Mouse (Mus musculus) kidney, postnatal 0 days (tissue): ENCODE results near the gene Gprasp2. TPM values are rescaled to one million over a fixed set of nuclear protein-coding genes. Genes with fewer than 3 reads are reported as not detected.

Experiments
- ATAC-seq: fragments of 200-750 bp; cut with Nextera tagmentation; replicated peaks from 2 replicates; pipeline ENCODE4 v1.8.0; 2017; ENCODE audit warnings: low read depth, moderate number of reproducible peaks, moderate TSS enrichment, moderate library complexity; ENCODE audit not compliant: low FRiP score
- DNase-seq: peaks from one replicate; pipeline ENCODE4 v3.0.0-alpha.2; 2016; ENCODE audit warnings: low spot score
- H3K27ac ChIP-seq: fragments of 300-500 bp; sonication (generic); 2 replicates; pipeline ENCODE4 v1.5.1; 2014; ENCODE audit warnings: mild to moderate bottlenecking
- H3K27me3 ChIP-seq: fragments of 300-500 bp; sonication (generic); 2 replicates; pipeline ENCODE4 v1.6.1; 2014; ENCODE audit warnings: low read length, mixed read lengths; ENCODE audit not compliant: insufficient read depth
- H3K36me3 ChIP-seq: fragments of 300-500 bp; sonication (generic); 2 replicates; pipeline ENCODE4 v1.6.1; 2014; ENCODE audit warnings: low read length, mixed read lengths; ENCODE audit not compliant: insufficient read depth
- H3K4me1 ChIP-seq: fragments of 300-500 bp; sonication (generic); replicated peaks from 2 replicates; pipeline ENCODE4 v1.6.1; 2014; ENCODE audit warnings: antibody characterized with exemption, low read length, mixed read lengths; ENCODE audit not compliant: insufficient read depth
- H3K4me2 ChIP-seq: fragments of 300-500 bp; sonication (generic); 2 replicates; pipeline ENCODE4 v1.6.1; 2014; ENCODE audit warnings: mild to moderate bottlenecking, low read length, moderate library complexity, mixed read lengths
- H3K4me3 ChIP-seq: fragments of 300-500 bp; sonication (generic); replicated peaks from 2 replicates; pipeline ENCODE4 v1.5.1; 2014; ENCODE audit warnings: low read depth, low read length
- H3K9ac ChIP-seq: fragments of 300-500 bp; sonication (generic); 2 replicates; pipeline ENCODE4 v1.6.1; 2014; ENCODE audit warnings: low read depth, low read length
- H3K9me3 ChIP-seq: fragments of 300-500 bp; sonication (generic); replicated peaks from 2 replicates; pipeline ENCODE4 v1.6.1; 2016; ENCODE audit warnings: low read length, inconsistent platforms, mixed read lengths
- CTCF ChIP-seq: IDR thresholded peaks from 2 replicates; pipeline ENCODE4 v1.5.1; 2016; ENCODE audit warnings: antibody characterized with exemption, low read depth, mild to moderate bottlenecking, moderate library complexity
- WGBS: fragments of 180-500 bp; shearing (Covaris S2); extraction: QIAGEN DNeasy Blood & Tissue Kit; methylation state at CpG from one replicate; pipeline ENCODE4 v1.1.7; 2014; 5-methylcytosine and 5-hydroxymethylcytosine counted together
- polyA plus RNA-seq: library from polyadenylated mRNA; unstranded; fragments of >200 nt; fragmentation: Nextera tagmentation; extraction: Ambion mirVana; gene quantifications from 2 replicates; pipeline ENCODE4 v1.2.1, GENCODE M21; 2015

Gprasp2 gene
- polyA plus RNA-seq, 1 experiment from 2014 or later: 14.1 TPM

DNA sequence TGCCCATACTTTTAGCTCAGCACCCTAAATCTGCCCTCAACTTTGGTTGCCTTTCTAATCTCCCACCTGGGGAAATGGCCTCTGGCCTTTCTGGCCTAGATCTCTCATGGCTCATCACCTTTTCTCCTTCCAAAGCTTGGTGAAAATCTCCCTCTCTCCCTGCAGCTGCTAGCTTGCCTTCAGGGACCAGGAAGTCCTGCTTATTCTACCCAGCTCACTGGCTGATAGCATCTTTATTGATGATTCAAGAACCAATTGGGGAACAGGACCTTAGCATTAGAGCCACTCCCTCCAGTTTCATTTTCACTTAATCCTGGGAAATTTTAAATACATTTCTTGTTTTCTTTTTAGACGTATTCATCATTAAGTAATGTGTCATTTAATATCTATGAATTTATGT lies 37.8 kb downstream of the Gprasp2 start:
- H3K36me3 ChIP-seq: no peaks in the 10 kb centered on the region
- no peak overlapping the region for H3K4me3 ChIP-seq
- H3K9me3 ChIP-seq: no peaks in the 10 kb centered on the region
- no peak for TF ChIP-seq CTCF
- H3K27ac ChIP-seq: no peak overlapping the region
- DNase-seq (no peak), ATAC-seq (no peak)
- no peaks in the 10 kb centered on the region for H3K4me1 ChIP-seq
- WGBS: 90% methylated on average over 1 of the region's 1 CpGs
- H3K4me2 ChIP-seq: no peak overlapping the region
- no peak overlapping the region for H3K9ac ChIP-seq
- no peaks in the 10 kb centered on the region for H3K27me3 ChIP-seq

DNA sequence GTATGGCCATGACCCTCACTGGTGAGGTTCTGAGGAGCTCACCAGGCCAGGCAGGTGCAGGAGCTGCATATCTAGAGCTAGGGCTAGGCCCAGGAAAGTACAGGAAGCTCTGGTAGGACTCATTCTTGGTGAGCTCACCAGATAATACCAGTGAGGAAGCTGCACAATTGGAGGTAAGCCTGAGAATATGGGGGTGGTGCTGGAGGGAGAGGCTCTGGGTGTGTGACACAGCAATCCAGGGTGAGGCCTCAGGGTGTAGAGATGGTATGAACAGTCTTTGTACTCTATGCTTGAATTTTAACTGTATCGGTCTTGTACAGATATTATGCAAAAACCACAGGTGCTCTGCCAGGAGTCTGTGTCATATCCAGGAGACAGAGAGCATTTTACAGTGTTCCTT lies 40.8 kb downstream of the Gprasp2 start:
- Histone ChIP-seq H3K27ac (no peak overlapping the region), H3K9me3 (no peaks in the 10 kb centered on the region), H3K4me1 (no peaks in the 10 kb centered on the region), H3K27me3 (no peaks in the 10 kb centered on the region), H3K4me3 (no peak overlapping the region), H3K36me3 (no peaks in the 10 kb centered on the region), H3K4me2 (no peak overlapping the region), H3K9ac (no peak overlapping the region)
- DNase-seq (no peak), ATAC-seq (no peak)
- TF ChIP-seq CTCF: no peak
- WGBS: 91% methylated on average over 1 of the region's 1 CpGs

DNA sequence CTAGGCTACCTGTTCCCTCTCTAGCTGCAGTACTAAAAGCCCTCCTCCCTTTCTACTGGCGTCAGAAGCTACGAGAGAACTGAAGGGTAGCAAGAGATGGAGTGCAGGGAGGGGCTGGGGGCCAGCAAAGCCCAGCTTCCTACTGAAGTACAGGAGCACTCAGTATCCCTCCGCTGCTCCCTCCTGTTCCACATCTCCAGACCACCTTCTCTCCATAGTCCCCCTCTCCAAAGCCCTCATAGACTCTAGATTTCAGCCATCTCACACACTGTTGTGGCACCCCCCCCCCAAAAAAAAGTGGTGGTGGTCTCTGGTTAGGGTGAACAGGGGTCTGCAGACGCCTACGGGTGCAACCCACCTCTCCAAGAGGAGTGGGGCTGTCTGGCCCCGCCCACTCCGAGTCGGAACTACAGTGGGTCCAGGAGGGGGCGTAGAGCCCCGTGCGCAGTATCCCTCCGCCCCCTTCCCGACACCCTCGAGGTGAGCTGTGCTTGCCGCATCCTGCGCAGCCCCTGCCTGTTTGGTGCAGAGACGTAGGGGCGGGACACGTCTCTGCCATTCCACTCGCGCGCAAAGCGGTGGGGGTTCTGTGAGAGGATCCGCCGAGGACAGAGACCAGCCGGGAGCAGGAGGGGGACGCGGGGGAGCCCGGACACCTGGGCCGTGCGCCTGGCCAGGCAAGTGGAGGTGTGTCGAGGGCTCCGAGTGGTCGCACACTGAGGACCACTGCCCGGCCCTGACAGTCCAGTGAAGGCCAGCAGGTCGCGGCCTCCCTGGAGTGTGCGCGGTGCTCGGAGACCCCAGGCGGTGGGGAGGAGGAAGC lies 46.8 kb downstream of the Gprasp2 start:
- WGBS: 35% methylated on average over 41 of the region's 41 CpGs
- TF ChIP-seq CTCF: 0 out of 2 replicates have a peak, but pooled peaks have one; percentile 12

DNA sequence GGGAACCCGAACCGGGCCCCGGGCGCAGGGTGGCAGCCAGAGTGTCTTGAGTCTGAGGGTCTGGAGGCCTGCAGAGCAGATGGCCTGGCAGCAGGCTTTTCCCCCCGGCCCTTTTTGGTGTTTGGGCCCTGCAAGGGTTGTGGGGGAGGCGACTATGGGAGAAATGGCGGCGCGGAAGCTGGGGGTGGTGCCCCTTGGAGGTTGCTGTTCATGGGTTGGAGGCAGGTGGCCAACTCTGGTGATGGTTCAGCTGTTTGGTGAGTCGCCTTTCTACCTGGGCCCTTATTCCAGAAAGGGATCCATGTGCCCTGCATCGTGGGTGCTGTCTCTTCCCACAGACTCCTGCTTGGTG lies 47.4 kb downstream of the Gprasp2 start:
- Histone ChIP-seq H3K27ac (peak overlapping the region; percentile 76), H3K4me1 (no peaks in the 10 kb centered on the region), H3K9me3 (no peaks in the 10 kb centered on the region), H3K4me2 (peak overlapping the region; percentile 53), H3K27me3 (no peaks in the 10 kb centered on the region), H3K36me3 (0 out of 2 replicates have a peak, but pooled peaks cover 7% of the 10 kb centered on the region), H3K4me3 (peak overlapping the region; percentile 59), H3K9ac (peak overlapping the region; percentile 74)
- ATAC-seq (peak; percentile 53), DNase-seq (peak; percentile 18)
- no peak for TF ChIP-seq CTCF
- 33% methylated on average over 11 of the region's 11 CpGs for WGBS

More for the DNA sequence above, 46.8 kb downstream of the Gprasp2 start:
- H3K27me3 ChIP-seq: no peaks in the 10 kb centered on the region
- no peaks in the 10 kb centered on the region for H3K9me3 ChIP-seq
- H3K4me1 ChIP-seq: no peaks in the 10 kb centered on the region
- peak overlapping the region; percentile 53 for H3K4me2 ChIP-seq
- peak; percentile 88 for DNase-seq
- peak overlapping the region; percentile 59 for H3K4me3 ChIP-seq
- peak overlapping the region; percentile 76 for H3K27ac ChIP-seq
- H3K9ac ChIP-seq: peak overlapping the region; percentile 74
- 0 out of 2 replicates have a peak, but pooled peaks cover 7% of the 10 kb centered on the region for H3K36me3 ChIP-seq
- peak; percentile 97 for ATAC-seq

Other genes with a start within 250 kb of the Gprasp2 start
- not detected in 2 replicates for gene Nxf7, start 240.3 kb upstream of the Gprasp2 start, polyA plus RNA-seq
- gene Prame, start 211.3 kb upstream of the Gprasp2 start, polyA plus RNA-seq: not detected in 2 replicates
- gene Tcp11x2, start 145.2 kb upstream of the Gprasp2 start, polyA plus RNA-seq: 0.08 TPM in 1 of 2 replicates, not detected in the other
- not detected in 2 replicates for gene Tmsb15a, start 113.8 kb upstream of the Gprasp2 start, polyA plus RNA-seq
- 9.3 and 9.6 TPM in 2 replicates for gene Armcx5, start 96.3 kb upstream of the Gprasp2 start, polyA plus RNA-seq
- gene Gprasp1, start 96.3 kb upstream of the Gprasp2 start, polyA plus RNA-seq: 28.0 and 29.8 TPM in 2 replicates
- 36.9 and 39.1 TPM in 2 replicates for gene Bhlhb9, start 41.4 kb upstream of the Gprasp2 start, polyA plus RNA-seq
- gene Arxes2, start 154.8 kb downstream of the Gprasp2 start, polyA plus RNA-seq: 111 and 117 TPM in 2 replicates
- 24.6 and 25.5 TPM in 2 replicates for gene Arxes1, start 194.3 kb downstream of the Gprasp2 start, polyA plus RNA-seq
- gene Bex2, start 229.2 kb downstream of the Gprasp2 start, polyA plus RNA-seq: 74.9 and 76.2 TPM in 2 replicates
- gene Nxf3, start 246.2 kb downstream of the Gprasp2 start, polyA plus RNA-seq: 0.04 TPM in 1 of 2 replicates, not detected in the other